Mouse (Mus musculus) ovary, postnatal 14 days (tissue): ENCODE measurements around the gene Odf2l.

Experiments used
- DNase-seq: peaks from one replicate; pipeline ENCODE4 v3.0.0; 2022; ENCODE audit warnings: low spot score

Gene Odf2l

GRCm38 (mm10) chr3:145118254-145119001 is at the start of gene Odf2l:
TSS of gene Odf2l (plus strand) at chr3:145118588.
- peak; percentile 95 for DNase-seq

GRCm38 (mm10) chr3:145068964-145069363 is 49.4 kb upstream of the Odf2l start:
- no peak for DNase-seq

- no peak for DNase-seq
Measured at GRCm38 (mm10) chr3:145072339-145072738, 46.0 kb upstream of the Odf2l start.

GRCm38 (mm10) chr3:145078405-145078804 is 40.0 kb upstream of the Odf2l start:
- DNase-seq, result no peak

GRCm38 (mm10) chr3:145080904-145081303 is 37.5 kb upstream of the Odf2l start:
- no peak for DNase-seq

GRCm38 (mm10) chr3:145083081-145083480 is 35.3 kb upstream of the Odf2l start:
- no peak for DNase-seq

- DNase-seq, result no peak
Measured at GRCm38 (mm10) chr3:145086180-145086579, 32.2 kb upstream of the Odf2l start.

GRCm38 (mm10) chr3:145087857-145088598 is 30.4 kb upstream of the Odf2l start:
- no peak for DNase-seq

GRCm38 (mm10) chr3:145099291-145099690 is 19.1 kb upstream of the Odf2l start, which contains the start of gene Clca2:
TSS of gene Clca2 (minus strand) at chr3:145099443.
- DNase-seq, result no peak

GRCm38 (mm10) chr3:145101891-145102555 is 16.4 kb upstream of the Odf2l start:
- DNase-seq, result no peak

- DNase-seq, result no peak
Measured at GRCm38 (mm10) chr3:145103321-145103720, 15.1 kb upstream of the Odf2l start.

- DNase-seq, result no peak
Measured at GRCm38 (mm10) chr3:145103770-145104169, 14.6 kb upstream of the Odf2l start.

GRCm38 (mm10) chr3:145105076-145105772 is 13.2 kb upstream of the Odf2l start:
- no peak for DNase-seq

- DNase-seq, result no peak
Measured at GRCm38 (mm10) chr3:145105773-145106504, 12.4 kb upstream of the Odf2l start.

GRCm38 (mm10) chr3:145115169-145115568 is 3.2 kb upstream of the Odf2l start:
- DNase-seq, result no peak

- no peak for DNase-seq
Measured at GRCm38 (mm10) chr3:145117637-145118036, 751 bp upstream of the Odf2l start.

- no peak for DNase-seq
Measured at GRCm38 (mm10) chr3:145119002-145119358, 592 bp downstream of the Odf2l start.

- no peak for DNase-seq
Measured at GRCm38 (mm10) chr3:145119425-145119824, 1.0 kb downstream of the Odf2l start.

- no peak for DNase-seq
Measured at GRCm38 (mm10) chr3:145126618-145127017, 8.2 kb downstream of the Odf2l start.

GRCm38 (mm10) chr3:145129356-145129755 is 11.0 kb downstream of the Odf2l start:
- DNase-seq, result no peak

- peak; percentile 13 for DNase-seq
Measured at GRCm38 (mm10) chr3:145131210-145131868, 13.0 kb downstream of the Odf2l start.
